Mouse (Mus musculus) kidney, postnatal 0 days (tissue): Measurements from ENCODE around the gene Psmc4. TPM values are rescaled to one million over a fixed set of nuclear protein-coding genes. Genes with fewer than 3 reads are reported as not detected.

Experiments
- ATAC-seq: fragments of 200-750 bp; cut with Nextera tagmentation; replicated peaks from 2 replicates; pipeline ENCODE4 v1.8.0; 2017; ENCODE audit warnings: low read depth, moderate number of reproducible peaks, moderate TSS enrichment, moderate library complexity; ENCODE audit not compliant: low FRiP score
- DNase-seq: peaks from one replicate; pipeline ENCODE4 v3.0.0-alpha.2; 2016; ENCODE audit warnings: low spot score
- H3K27ac ChIP-seq: fragments of 300-500 bp; sonication (generic); 2 replicates; pipeline ENCODE4 v1.5.1; 2014; ENCODE audit warnings: mild to moderate bottlenecking
- H3K27me3 ChIP-seq: fragments of 300-500 bp; sonication (generic); 2 replicates; pipeline ENCODE4 v1.6.1; 2014; ENCODE audit warnings: low read length, mixed read lengths; ENCODE audit not compliant: insufficient read depth
- H3K36me3 ChIP-seq: fragments of 300-500 bp; sonication (generic); 2 replicates; pipeline ENCODE4 v1.6.1; 2014; ENCODE audit warnings: low read length, mixed read lengths; ENCODE audit not compliant: insufficient read depth
- H3K4me1 ChIP-seq: fragments of 300-500 bp; sonication (generic); replicated peaks from 2 replicates; pipeline ENCODE4 v1.6.1; 2014; ENCODE audit warnings: antibody characterized with exemption, low read length, mixed read lengths; ENCODE audit not compliant: insufficient read depth
- H3K4me2 ChIP-seq: fragments of 300-500 bp; sonication (generic); 2 replicates; pipeline ENCODE4 v1.6.1; 2014; ENCODE audit warnings: mild to moderate bottlenecking, low read length, moderate library complexity, mixed read lengths
- H3K4me3 ChIP-seq: fragments of 300-500 bp; sonication (generic); replicated peaks from 2 replicates; pipeline ENCODE4 v1.5.1; 2014; ENCODE audit warnings: low read depth, low read length
- H3K9ac ChIP-seq: fragments of 300-500 bp; sonication (generic); 2 replicates; pipeline ENCODE4 v1.6.1; 2014; ENCODE audit warnings: low read depth, low read length
- H3K9me3 ChIP-seq: fragments of 300-500 bp; sonication (generic); replicated peaks from 2 replicates; pipeline ENCODE4 v1.6.1; 2016; ENCODE audit warnings: low read length, inconsistent platforms, mixed read lengths
- CTCF ChIP-seq: IDR thresholded peaks from 2 replicates; pipeline ENCODE4 v1.5.1; 2016; ENCODE audit warnings: antibody characterized with exemption, low read depth, mild to moderate bottlenecking, moderate library complexity
- WGBS: fragments of 180-500 bp; shearing (Covaris S2); extraction: QIAGEN DNeasy Blood & Tissue Kit; methylation state at CpG from one replicate; pipeline ENCODE4 v1.1.7; 2014; 5-methylcytosine and 5-hydroxymethylcytosine counted together
- polyA plus RNA-seq: library from polyadenylated mRNA; unstranded; fragments of >200 nt; fragmentation: Nextera tagmentation; extraction: Ambion mirVana; gene quantifications from 2 replicates; pipeline ENCODE4 v1.2.1, GENCODE M21; 2015

The Psmc4 gene
- polyA plus RNA-seq, 1 experiment from 2014 or later, result 229 TPM

GRCm38 (mm10) chr7:28069546-28070172 is 19.8 kb upstream of the Psmc4 start:
- H3K9ac ChIP-seq, result no peak overlapping the region
- H3K36me3 ChIP-seq, result no peaks in the 10 kb centered on the region
- no peaks in the 10 kb centered on the region for H3K4me1 ChIP-seq
- H3K4me3 ChIP-seq, result no peak overlapping the region
- no peak overlapping the region for H3K4me2 ChIP-seq
- H3K27me3 ChIP-seq, result no peaks in the 10 kb centered on the region
- ATAC-seq (no peak), DNase-seq (no peak)
- H3K27ac ChIP-seq, result no peak overlapping the region
- H3K9me3 ChIP-seq, result no peaks in the 10 kb centered on the region
- TF ChIP-seq CTCF, result no peak
- 50% methylated on average over 3 of the region's 3 CpGs for WGBS

GRCm38 (mm10) chr7:28068661-28069060 is 18.8 kb upstream of the Psmc4 start:
- Histone ChIP-seq H3K9ac (no peak overlapping the region), H3K27ac (no peak overlapping the region), H3K4me3 (no peak overlapping the region), H3K27me3 (no peaks in the 10 kb centered on the region), H3K36me3 (no peaks in the 10 kb centered on the region), H3K4me1 (no peaks in the 10 kb centered on the region), H3K4me2 (no peak overlapping the region), H3K9me3 (no peaks in the 10 kb centered on the region)
- no peak for TF ChIP-seq CTCF
- DNase-seq (no peak), ATAC-seq (no peak)
- WGBS, result 72% methylated on average over 3 of the region's 3 CpGs

- DNase-seq (no peak), ATAC-seq (no peak)
- no peaks in the 10 kb centered on the region for H3K27me3 ChIP-seq
- H3K9ac ChIP-seq, result no peak overlapping the region
- H3K4me1 ChIP-seq, result no peaks in the 10 kb centered on the region
- WGBS, result 93% methylated on average over 1 of the region's 1 CpGs
- H3K9me3 ChIP-seq, result no peaks in the 10 kb centered on the region
- H3K36me3 ChIP-seq, result no peaks in the 10 kb centered on the region
- H3K27ac ChIP-seq, result no peak overlapping the region
- no peak for TF ChIP-seq CTCF
- H3K4me2 ChIP-seq, result no peak overlapping the region
- H3K4me3 ChIP-seq, result no peak overlapping the region
These were observed 10.1 kb upstream of the Psmc4 start for GRCm38 (mm10) chr7:28059972-28060371.

- Histone ChIP-seq H3K9me3 (no peaks in the 10 kb centered on the region), H3K27me3 (no peaks in the 10 kb centered on the region), H3K9ac (0 out of 2 replicates have a peak overlapping the region, but pooled peaks have one; percentile 13), H3K4me2 (no peak overlapping the region), H3K27ac (no peak overlapping the region), H3K4me3 (no peak overlapping the region), H3K4me1 (no peaks in the 10 kb centered on the region), H3K36me3 (no peaks in the 10 kb centered on the region)
- whole genome bisulfite sequencing, result 81% methylated on average over 6 of the region's 6 CpGs
- DNase-seq (peak; percentile 56), ATAC-seq (no peak)
- no peak for TF ChIP-seq CTCF
These were observed 3.4 kb upstream of the Psmc4 start for GRCm38 (mm10) chr7:28053046-28053930.

GRCm38 (mm10) chr7:28050584-28050983 is 683 bp upstream of the Psmc4 start:
- TF ChIP-seq CTCF, result no peak
- peaks cover 18% of the 10 kb centered on the region for H3K36me3 ChIP-seq
- no peaks in the 10 kb centered on the region for H3K4me1 ChIP-seq
- H3K4me2 ChIP-seq, result peak overlapping the region; percentile 38
- 59% methylated on average over 17 of the region's 17 CpGs for WGBS
- H3K27ac ChIP-seq, result no peak overlapping the region
- DNase-seq (no peak), ATAC-seq (no peak)
- no peak overlapping the region for H3K4me3 ChIP-seq
- no peaks in the 10 kb centered on the region for H3K9me3 ChIP-seq
- H3K9ac ChIP-seq, result no peak overlapping the region
- H3K27me3 ChIP-seq, result no peaks in the 10 kb centered on the region

GRCm38 (mm10) chr7:28044524-28044923 is 5.4 kb downstream of the Psmc4 start:
- no peaks in the 10 kb centered on the region for H3K4me1 ChIP-seq
- H3K27ac ChIP-seq, result no peak overlapping the region
- 84% methylated on average over 4 of the region's 4 CpGs for WGBS
- H3K4me2 ChIP-seq, result no peak overlapping the region
- peaks cover 64% of the 10 kb centered on the region for H3K36me3 ChIP-seq
- DNase-seq, result no peak
- H3K27me3 ChIP-seq, result no peaks in the 10 kb centered on the region
- ATAC-seq, result no peak
- H3K4me3 ChIP-seq, result no peak overlapping the region
- no peak for TF ChIP-seq CTCF
- no peak overlapping the region for H3K9ac ChIP-seq
- H3K9me3 ChIP-seq, result no peaks in the 10 kb centered on the region
